Mouse (Mus musculus) monocyte, adult 5-6 weeks (primary cell): Measurements from ENCODE around the gene Gm9639. TPM values are rescaled to one million over a fixed set of nuclear protein-coding genes. Genes with fewer than 3 reads are reported as not detected.
"Not testable (repeated sequence)": the region's sequence is repeated elsewhere in the genome, so short reads cannot be mapped to it uniquely, and the experiment has no call there.

Source experiments
- ATAC-seq: fragments of 153-309, 156-312 bp; replicated peaks from 2 replicates; pipeline ENCODE4 v1.8.0; 2017; ENCODE audit warnings: mild to moderate bottlenecking; ENCODE audit not compliant: low TSS enrichment, insufficient number of reproducible peaks, severe bottlenecking, poor library complexity, low FRiP score
- total RNA-seq: library from RNA; stranded (forward); fragments of 200-1000, 200-491, 200-594 nt; gene quantifications from 3 replicates; pipeline ENCODE4 v1.2.3, GENCODE M21; 2017

Gene Gm9639
- total RNA-seq, 1 experiment from 2014 or later: not detected

DNA sequence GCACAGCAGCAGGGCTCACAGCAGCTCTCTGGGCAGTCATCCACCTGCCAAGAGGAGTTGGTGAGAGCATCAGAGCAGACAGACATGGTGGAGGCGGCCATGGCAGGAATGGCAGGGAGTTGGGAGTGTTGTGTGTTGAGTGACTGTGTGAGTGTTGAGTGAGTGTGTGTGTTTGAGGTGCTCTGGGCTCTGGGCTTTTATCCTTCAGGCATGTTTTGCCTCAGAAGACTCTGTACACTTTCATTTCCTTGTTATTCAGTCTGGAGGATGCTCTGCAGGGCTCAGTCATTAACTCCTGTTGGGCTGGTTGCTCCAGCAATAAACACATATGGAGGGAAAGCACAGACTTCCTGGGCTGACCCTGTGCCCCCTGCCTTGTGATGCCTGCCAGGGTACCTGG is 23.7 kb downstream of the Gm9639 start, which contains the start of gene Gm3238:
Gm3238 (minus strand) TSS at position 101 of the 400 bp plus-strand sequence.
- ATAC-seq: not testable (repeated sequence)

DNA sequence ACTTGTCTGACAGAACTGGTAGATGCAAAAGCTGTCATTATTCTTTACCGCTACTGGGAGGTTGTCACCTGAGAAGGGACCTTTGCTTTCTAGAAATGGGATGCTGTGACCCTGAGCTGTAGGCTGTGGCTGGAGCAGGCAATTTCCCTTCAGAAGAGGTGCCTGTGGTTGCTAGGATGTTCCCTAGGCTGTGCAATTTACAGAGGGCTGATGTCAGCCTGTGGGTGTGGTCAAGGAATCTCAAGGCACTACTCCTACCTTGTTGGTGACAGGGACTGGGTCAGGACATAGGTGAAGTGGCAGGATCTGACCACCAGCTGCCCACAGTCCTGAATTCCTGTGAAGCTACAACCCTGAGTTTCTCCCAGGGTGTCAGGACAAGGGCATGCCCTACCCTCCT is 25.1 kb downstream of the Gm9639 start:
- ATAC-seq: no peak

- not testable (repeated sequence) for ATAC-seq
Observed at GRCm38 (mm10) chr10:77759582-77759981, 35.3 kb downstream of the Gm9639 start, which contains the start of gene Gm3233. Gene Gm3233, minus strand, starts transcription at chr10:77759682.

GRCm38 (mm10) chr10:77753448-77753847 is 41.4 kb downstream of the Gm9639 start:
- ATAC-seq: no peak

DNA sequence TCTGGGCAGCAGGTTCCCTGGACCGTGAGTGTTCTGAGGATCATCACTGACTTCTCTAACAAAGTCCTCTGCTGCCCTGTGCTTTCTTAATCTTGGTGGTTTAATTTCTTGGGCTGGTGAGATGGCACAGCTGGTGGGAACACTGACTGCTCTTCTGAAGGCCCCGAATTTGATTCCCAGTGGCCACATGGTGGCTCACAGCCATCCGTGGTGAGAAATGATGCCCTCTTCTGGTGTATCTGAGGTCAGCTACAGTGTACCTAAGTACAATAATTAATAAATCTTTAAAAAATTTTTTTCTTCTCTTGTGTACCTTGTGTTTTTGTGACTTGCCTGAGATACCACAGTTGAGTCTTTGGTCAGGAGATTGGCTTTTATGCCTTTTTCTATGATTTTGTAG is 42.6 kb downstream of the Gm9639 start:
- ATAC-seq: not testable (repeated sequence)

GRCm38 (mm10) chr10:77751254-77751653 is 43.6 kb downstream of the Gm9639 start, which contains the start of gene Gm9736:
Gene Gm9736, minus strand, starts transcription at chr10:77751354.
- not testable (repeated sequence) for ATAC-seq

DNA sequence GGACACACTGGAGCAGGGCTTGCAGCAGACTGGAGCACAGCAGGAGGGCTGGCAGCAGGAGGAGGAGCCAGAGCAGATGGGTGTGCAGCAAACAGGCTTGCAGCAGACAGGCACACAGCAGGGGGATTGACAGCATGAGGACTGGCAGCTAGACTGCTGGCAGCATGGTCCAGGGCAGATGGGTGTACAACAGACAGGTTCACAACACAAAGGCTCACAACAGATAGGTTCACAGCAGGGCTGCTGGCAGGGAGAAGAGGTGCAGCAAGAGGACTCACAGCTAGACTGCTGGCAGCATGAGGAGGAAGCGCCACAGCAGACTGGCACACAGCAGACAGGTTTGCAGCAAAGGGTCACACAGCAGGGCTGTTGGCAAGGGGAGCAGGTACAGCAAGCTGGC is 44.2 kb downstream of the Gm9639 start:
- ATAC-seq: not testable (repeated sequence)

Other genes with a start within 250 kb of the Gm9639 start
- gene Pttg1ip, start 213.4 kb downstream of the Gm9639 start, total RNA-seq: 79.9 to 128 TPM (median 104 TPM) in 3 replicates
- 84.2 to 128 TPM (median 126 TPM) in 3 replicates for gene Sumo3, start 189.0 kb downstream of the Gm9639 start, total RNA-seq
- gene Gm49325, start 188.9 kb downstream of the Gm9639 start, total RNA-seq: 1.7 to 5.5 TPM in 2 of 3 replicates, not detected in the other
- gene Ube2g2, start 172.8 kb downstream of the Gm9639 start, total RNA-seq: 60.6 to 127 TPM (median 70.3 TPM) in 3 replicates
- not detected in 3 replicates for gene Tspear, start 108.5 kb downstream of the Gm9639 start, total RNA-seq
- gene Gm19402, start 104.3 kb downstream of the Gm9639 start, total RNA-seq: not detected in 3 replicates
- gene Gm9508, start 97.8 kb downstream of the Gm9639 start, total RNA-seq: not detected in 3 replicates
- gene Gm10272, start 88.5 kb downstream of the Gm9639 start, total RNA-seq: not detected in 3 replicates
- gene Gm10024, start 83.6 kb downstream of the Gm9639 start, total RNA-seq: not detected in 3 replicates
- gene Gm10142, start 79.3 kb downstream of the Gm9639 start, total RNA-seq: not detected in 3 replicates
- not detected in 3 replicates for gene Krtap12-1, start 74.5 kb downstream of the Gm9639 start, total RNA-seq
- gene Gm10100, start 68.6 kb downstream of the Gm9639 start, total RNA-seq: not detected in 3 replicates
- not detected in 3 replicates for gene Gm18596, start 52.4 kb downstream of the Gm9639 start, total RNA-seq
- gene Gm9736, start 43.7 kb downstream of the Gm9639 start, total RNA-seq: not detected in 3 replicates
- not detected in 3 replicates for gene Gm3233, start 35.4 kb downstream of the Gm9639 start, total RNA-seq
- not detected in 3 replicates for gene Gm3238, start 23.8 kb downstream of the Gm9639 start, total RNA-seq
- gene Gm7138, start 18.1 kb downstream of the Gm9639 start, total RNA-seq: not detected in 3 replicates
- not detected in 3 replicates for gene Gm3250, start 12.5 kb downstream of the Gm9639 start, total RNA-seq
- not detected in 3 replicates for gene Gm7137, start 6.9 kb downstream of the Gm9639 start, total RNA-seq
- gene Gm19668, start 4.1 kb upstream of the Gm9639 start, total RNA-seq: not detected in 3 replicates
- gene Gm9507, start 16.8 kb upstream of the Gm9639 start, total RNA-seq: not detected in 3 replicates
- gene Gm2696, start 19.6 kb upstream of the Gm9639 start, total RNA-seq: not detected in 3 replicates
- gene Krtap10-4, start 32.0 kb upstream of the Gm9639 start, total RNA-seq: not detected in 3 replicates
- not detected in 3 replicates for gene Krtap10-10, start 40.9 kb upstream of the Gm9639 start, total RNA-seq
- not detected in 3 replicates for gene Gm36176, start 51.7 kb upstream of the Gm9639 start, total RNA-seq
- gene Gm10318, start 57.8 kb upstream of the Gm9639 start, total RNA-seq: not detected in 3 replicates
- not detected in 3 replicates for gene Gm3285, start 66.9 kb upstream of the Gm9639 start, total RNA-seq
- gene Lrrc3, start 107.5 kb upstream of the Gm9639 start, total RNA-seq: not detected in 3 replicates
- gene Trpm2, start 175.5 kb upstream of the Gm9639 start, total RNA-seq: 27.0 to 37.5 TPM (median 35.8 TPM) in 3 replicates
- gene 1810043G02Rik, start 183.4 kb upstream of the Gm9639 start, total RNA-seq: 4.8 to 8.2 TPM (median 5.5 TPM) in 3 replicates
- 46.0 to 51.9 TPM (median 46.4 TPM) in 3 replicates for gene Pfkl, start 215.0 kb upstream of the Gm9639 start, total RNA-seq
- not detected in 3 replicates for gene Dnmt3l, start 246.9 kb upstream of the Gm9639 start, total RNA-seq
- gene Aire, start 248.5 kb upstream of the Gm9639 start, total RNA-seq: not detected in 3 replicates